Mouse (Mus musculus): ENCODE measurements around the gene Cnn2.
A peak's percentile ranks its signal among the peaks of the same experiment; 100 is the strongest.

- TF ChIP-seq POLR2A (IDR thresholded peaks at IDR 0.05; ENCODE audit: borderline replicate concordance, extremely low read depth, low read depth, low read length) = peak; percentile 68; the same call in 1 of the 2 replicates
- no peak for TF ChIP-seq CTCF (IDR thresholded peaks at IDR 0.05; ENCODE audit: insufficient read depth, low read length)
Observed at GRCm38 (mm10) chr10:79988506-79989271, at the start of gene Cnn2.
